Mouse (Mus musculus) lung, postnatal 0 days (tissue): ENCODE data around the gene Gm36028.

Experiments
- CTCF ChIP-seq: IDR thresholded peaks from 2 replicates; pipeline ENCODE4 v1.5.1; 2016; ENCODE audit warnings: antibody characterized with exemption, mild to moderate bottlenecking
- EP300 ChIP-seq: IDR thresholded peaks from 2 replicates; pipeline ENCODE4 v1.6.1; 2016; ENCODE audit warnings: antibody characterized with exemption, mild to moderate bottlenecking, control low read depth

- TF ChIP-seq CTCF (no peak), EP300 (no peak)
Observed at GRCm38 (mm10) chr16:37845202-37845925, 15.6 kb downstream of the Gm36028 start.
